Mouse (Mus musculus) layer of hippocampus, adult 9-11 months (tissue): ENCODE measurements at regions not wholly inside any gene's neighbourhood (a gene's known extent, or its start where the extent isn't known, plus 50 kb on each side); places are given as distances from the start of the nearest gene placed in this dataset.
"Not testable (repeated sequence)": the region's sequence is repeated elsewhere in the genome, so short reads cannot be mapped to it uniquely, and the experiment has no call there.

Experiments used
- DNase-seq: peaks from one replicate; pipeline ENCODE4 v3.0.0; 2022

DNA sequence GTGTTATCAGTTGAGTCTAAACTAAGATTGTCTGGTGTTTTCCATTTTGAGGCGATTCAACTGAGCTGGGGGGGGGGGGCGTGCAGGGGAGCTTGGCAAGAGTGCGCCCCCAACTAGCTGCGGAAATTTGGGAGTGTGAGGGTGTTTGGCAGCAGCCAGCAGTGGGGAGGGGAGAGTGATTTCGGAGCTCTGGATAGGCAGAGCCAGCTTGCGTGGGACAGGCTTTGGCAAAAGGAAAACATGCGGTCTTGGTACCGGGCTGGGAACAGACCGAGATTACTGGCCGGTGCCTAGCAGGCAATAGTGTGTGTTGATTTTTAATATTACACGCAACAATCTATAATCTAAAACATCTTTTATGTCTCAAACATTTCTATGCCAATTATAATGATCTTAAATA, 199.4 kb upstream of the Cdk6 start:
- peak; percentile 14 for DNase-seq

DNA sequence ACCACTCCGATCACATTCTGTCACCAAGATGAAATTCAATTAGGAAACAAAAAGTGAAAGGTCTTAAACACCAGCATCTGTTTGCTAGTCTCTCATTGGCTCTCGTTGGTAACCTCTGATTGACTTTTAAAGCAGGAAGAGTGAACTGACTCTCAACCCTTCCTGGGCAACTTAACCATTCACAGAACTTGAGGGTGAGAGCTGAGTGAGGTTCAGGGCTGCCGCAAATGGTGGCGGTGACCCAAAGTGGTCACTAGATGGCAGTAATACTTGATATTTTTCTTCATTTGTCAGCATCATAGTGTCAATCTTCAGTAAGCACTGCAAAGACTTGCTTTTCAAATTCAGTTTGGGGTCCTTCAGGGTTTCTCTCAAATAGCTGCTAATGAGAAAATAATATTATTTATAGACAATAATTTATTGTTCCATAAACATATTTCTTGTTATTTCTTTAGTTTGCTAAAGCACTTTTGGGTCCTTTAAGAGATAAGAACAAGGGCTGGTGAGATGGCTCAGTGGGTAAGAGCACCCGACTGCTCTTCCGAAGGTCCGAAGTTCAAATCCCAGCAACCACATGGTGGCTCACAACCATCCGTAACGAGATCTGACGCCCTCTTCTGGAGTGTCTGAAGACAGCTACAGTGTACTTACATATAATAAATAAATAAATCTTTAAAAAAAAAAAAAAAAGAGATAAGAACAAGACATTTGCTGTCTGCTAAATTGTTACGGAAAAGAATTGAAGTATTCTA, 194.6 kb upstream of the Cdk6 start:
- DNase-seq = not testable (repeated sequence)

GRCm38 (mm10) chr5:3149886-3150285, 191.4 kb upstream of the Cdk6 start:
- DNase-seq = not testable (repeated sequence)

- not testable (repeated sequence) for DNase-seq
These were observed 190.5 kb upstream of the Cdk6 start for GRCm38 (mm10) chr5:3150766-3151165.

- not testable (repeated sequence) for DNase-seq
These were observed 189.6 kb upstream of the Cdk6 start for GRCm38 (mm10) chr5:3151534-3152148.

DNA sequence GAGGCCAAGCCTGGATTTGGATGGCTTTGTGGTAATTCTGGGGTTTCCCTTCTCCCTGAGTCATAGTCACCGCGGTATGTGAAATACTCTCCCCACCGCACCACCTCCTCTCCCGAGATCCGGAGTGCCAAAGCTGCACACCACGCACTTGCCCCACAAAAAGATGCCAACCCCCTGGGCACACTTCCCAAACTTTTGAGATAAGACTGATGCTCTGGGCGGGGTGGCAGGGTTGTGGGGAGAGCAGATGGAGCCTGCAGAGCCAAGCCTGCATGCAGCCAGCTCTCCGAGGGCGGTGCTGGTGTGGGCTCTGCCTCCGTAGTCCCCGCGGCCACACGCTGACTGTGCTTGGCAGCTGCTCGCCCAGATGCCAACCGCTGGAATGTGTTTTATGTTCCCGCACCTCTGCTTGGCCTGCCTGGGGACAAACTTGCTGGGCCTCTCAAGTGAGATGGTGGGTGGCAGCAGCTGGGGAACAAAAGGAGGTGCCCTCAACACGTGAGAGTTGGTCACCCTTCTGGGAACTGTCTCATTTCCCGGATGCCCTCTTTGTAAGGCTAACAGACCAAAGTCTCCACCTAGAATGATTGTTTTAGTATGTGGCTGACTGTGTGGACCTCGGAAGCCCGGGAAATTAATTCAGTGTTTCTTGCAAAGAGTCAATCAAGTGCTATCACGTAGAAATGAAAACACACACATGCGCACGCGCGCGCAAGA, 189.0 kb upstream of the Cdk6 start:
- DNase-seq = peak; percentile 70

DNA sequence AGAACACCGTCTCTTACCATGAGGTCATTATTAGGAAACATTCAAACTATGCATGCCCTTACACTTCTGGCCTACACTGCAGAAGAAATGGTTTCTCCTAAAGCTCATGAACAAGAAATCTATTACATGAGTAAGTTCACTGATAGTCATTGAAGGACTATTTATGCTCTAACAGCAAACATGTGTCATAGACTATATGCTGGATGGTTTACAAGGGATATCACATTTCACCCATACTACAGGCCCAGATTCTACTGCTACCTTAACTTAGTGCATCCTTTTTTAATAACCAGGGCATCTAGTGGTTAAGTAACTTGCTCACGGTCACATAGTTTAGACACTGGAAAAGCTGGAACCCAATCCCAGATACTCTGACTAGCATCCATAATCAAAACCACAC, 175.8 kb upstream of the Cdk6 start:
- DNase-seq = not testable (repeated sequence)

GRCm38 (mm10) chr5:3166496-3166895, 174.8 kb upstream of the Cdk6 start:
- DNase-seq = not testable (repeated sequence)

- DNase-seq = not testable (repeated sequence)
These were observed 147.7 kb upstream of the Cdk6 start for GRCm38 (mm10) chr5:3193592-3193991.

DNA sequence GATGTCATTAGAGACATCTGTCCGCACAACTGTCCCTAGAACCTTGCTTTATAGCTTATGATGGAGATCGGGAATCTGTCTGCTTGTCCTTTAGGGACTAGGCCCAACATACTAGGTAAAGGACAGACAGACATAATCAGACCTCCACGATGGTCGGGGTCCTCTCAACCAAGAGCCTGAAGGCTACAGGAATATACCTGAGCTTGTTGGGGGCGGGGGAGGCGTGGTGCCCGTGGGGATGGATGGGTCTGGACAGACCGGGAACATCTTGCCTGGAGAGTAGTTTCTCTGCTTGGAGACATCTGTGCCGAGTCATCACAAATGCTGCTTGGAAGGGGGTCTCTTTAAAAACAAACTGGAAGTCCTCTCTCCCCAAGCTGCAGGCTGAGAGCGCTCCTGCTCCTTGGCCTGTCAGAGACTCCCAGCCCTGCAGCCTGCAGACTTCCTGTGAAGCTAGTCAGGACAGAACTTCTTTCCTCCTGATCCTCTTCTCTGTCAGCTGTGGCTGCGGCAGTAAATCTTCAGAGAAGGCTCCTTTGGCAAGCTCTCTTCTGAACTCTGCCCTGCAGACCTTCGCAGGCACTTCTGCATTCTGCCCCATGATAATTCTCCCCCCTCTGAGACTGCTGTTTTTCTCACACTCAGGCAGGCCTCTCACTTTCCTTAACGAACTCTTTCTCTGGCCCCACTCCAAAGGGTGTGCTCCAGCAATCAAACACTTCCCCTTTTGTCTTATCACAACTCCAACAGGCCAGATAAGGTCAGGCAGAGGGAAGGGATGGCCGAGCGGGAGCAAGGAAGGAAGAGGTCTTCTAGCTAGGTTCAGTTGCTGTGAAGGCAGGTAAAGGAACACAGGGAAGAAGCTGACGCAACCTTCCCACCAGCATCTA, 143.1 kb upstream of the Cdk6 start:
- peak; percentile 35 for DNase-seq

DNA sequence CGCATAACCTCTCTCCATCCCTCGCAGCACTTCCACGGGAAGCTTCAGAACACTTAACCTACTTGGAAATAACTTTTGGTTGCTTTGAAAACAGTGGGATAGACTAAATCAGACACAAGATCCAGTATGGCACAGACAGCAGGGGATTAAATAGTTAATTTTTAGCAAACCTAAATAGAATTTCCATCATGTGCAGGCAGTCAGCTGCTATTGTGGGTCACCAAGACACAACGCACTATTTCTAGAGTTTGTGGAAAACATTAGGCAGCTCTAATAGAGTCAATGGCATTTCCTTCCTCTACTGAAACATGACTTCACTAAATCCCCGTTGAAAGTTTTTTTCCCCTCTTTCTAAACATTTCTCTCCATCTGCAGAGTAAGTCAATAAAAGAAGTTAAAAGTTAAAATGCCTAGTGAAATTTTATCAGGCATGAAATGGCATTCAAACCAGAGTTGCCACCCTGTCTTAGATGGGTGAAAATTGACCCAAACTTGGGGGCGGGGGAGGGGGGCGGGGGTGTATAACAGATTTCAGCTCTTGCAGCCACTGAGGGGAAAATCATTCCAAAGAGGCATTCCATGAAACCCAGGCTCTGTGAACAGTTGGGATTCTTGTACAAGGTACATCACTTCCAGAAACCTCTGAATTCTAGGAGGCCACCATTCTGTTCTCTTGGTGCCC, 142.3 kb upstream of the Cdk6 start:
- DNase-seq = not testable (repeated sequence)

DNA sequence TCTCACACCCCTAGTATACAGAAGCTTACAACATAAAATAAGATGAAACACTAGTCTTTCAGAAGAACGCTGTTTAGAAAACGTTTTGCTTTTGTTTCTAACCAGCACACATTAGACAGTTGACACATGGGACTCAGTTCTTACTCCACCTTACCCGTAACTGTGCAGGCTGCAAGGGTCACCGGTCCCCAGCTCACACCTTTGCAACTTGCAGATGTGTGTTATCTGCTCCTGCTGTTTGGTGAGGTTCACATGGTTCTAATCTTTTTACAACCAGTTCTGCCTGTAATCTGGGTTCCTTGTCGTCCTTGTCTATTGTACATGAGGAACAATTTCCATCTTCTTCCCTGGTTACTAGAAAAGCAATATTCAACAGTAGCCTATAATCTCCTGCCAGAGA, 135.1 kb upstream of the Cdk6 start:
- not testable (repeated sequence) for DNase-seq

DNA sequence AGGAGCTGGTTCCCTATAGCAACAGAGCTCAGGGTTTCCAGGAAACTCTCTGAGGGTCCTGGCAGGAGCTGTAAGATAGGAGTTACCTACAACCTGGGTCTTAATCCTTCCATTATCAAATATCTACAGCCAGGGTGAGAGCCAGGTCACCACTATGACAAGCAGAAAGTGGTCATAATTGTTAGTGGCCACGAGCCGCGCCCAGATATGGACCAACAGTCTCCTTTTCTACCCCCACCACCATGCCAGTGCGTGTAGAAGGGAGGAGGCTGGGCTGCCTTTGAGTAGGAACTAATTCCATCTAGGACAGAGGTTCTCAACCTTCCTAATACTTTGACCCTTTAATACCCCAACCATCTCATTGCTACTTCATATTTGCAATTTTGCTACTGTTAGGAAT, 133.0 kb upstream of the Cdk6 start:
- DNase-seq = not testable (repeated sequence)

GRCm38 (mm10) chr5:3211284-3211683, 130.0 kb upstream of the Cdk6 start:
- DNase-seq = no peak

DNA sequence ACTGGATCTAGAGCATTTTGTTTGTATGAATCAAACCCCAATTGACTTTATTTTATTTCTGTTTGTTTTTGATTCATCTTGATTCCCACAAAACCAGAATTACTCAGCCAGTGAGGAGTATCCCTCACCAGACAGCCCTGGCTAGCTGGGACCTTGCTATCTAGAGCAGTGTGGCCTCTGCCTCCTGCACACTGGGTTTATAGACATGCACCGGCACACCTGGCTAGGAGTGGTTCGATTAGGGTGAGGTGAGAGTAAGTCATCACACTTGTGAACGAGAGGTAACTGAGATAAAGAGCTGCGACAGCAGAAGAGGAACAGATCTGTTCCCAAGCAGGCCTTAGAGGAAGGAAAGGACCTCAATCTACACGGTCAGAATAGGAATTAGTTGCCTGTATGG, 125.2 kb upstream of the Cdk6 start:
- DNase-seq = no peak

GRCm38 (mm10) chr5:3219230-3219629, 122.1 kb upstream of the Cdk6 start:
- no peak for DNase-seq

- DNase-seq = no peak
These were observed 121.5 kb upstream of the Cdk6 start for GRCm38 (mm10) chr5:3219770-3220169.

GRCm38 (mm10) chr5:3223819-3224218, 117.5 kb upstream of the Cdk6 start:
- DNase-seq = not testable (repeated sequence)

- DNase-seq = not testable (repeated sequence)
These were observed 116.8 kb upstream of the Cdk6 start for GRCm38 (mm10) chr5:3224392-3225054.

- DNase-seq = not testable (repeated sequence)
These were observed 115.9 kb upstream of the Cdk6 start for GRCm38 (mm10) chr5:3225358-3225757.

DNA sequence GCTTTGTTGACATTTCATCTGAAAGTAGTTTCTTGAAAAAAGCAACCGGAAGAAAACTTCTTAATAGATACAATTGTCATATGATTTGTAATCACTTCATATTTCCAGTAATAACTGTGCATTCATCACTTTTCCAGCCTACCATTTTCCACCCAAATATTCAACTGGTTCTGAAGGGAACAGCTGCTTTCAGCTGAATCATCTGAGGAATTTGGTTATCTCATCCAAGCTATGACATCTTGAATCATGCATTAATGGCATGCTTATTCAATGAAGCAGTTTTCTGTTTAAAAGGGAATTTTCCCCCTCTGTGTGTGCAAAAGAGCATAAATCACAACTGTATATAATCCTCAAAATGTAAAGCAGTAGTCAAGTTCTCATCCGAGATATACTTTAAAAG, 97.2 kb upstream of the Cdk6 start:
- DNase-seq = not testable (repeated sequence)

DNA sequence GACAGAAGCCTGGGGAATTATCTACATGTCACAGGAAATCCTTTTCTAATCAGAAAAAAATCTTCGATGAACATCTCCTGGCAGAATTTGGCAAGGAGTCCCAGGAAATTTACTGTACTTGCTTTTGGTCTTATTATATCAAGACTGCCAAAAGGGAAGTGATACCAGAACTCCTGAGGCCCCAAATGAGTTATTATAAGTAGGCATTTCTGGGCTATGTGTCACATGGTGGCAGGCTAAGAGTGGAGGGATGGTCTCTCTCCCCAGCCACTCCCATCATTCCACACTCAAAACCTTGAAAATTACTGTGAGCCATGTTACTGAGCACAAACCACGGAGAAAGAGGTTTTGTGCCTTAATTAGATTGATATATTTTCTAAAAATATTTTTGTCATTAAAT, 94.0 kb upstream of the Cdk6 start:
- DNase-seq = no peak
